Mouse (Mus musculus) liver, postnatal 0 days (tissue): ENCODE measurements around the gene Gm10644.
"Not testable (repeated sequence)": the region's sequence is repeated elsewhere in the genome, so short reads cannot be mapped to it uniquely, and the experiment has no call there.

Source experiments
- CTCF ChIP-seq: sonication (generic); IDR thresholded peaks from 2 replicates; pipeline ENCODE4 v1.5.1; 2016; ENCODE audit warnings: antibody characterized with exemption, low read depth
- EP300 ChIP-seq: IDR thresholded peaks from 2 replicates; pipeline ENCODE4 v1.6.1; 2016; ENCODE audit warnings: antibody characterized with exemption, low read depth, mild to moderate bottlenecking

DNA sequence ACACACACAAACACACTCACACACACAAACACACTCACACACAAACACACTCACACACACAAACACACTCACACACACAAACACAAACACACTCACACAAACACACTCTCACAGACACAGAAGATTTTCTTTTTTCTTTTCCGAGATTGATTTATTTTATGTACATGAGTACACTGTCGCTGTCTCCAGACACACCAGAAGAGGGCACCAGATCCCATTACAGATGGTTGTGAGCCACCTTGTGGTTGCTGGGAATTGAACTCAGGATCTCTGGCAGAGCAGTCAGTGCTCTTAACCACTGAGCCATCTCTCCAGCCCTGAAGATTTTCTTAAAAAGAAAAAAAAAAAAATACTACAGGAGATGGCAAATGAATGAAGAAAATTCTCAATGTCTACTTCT lies 28.2 kb upstream of the Gm10644 start:
- peak; percentile 28; the same call in 1 of the 2 replicates for TF ChIP-seq CTCF
- TF ChIP-seq EP300 = not testable (repeated sequence)
